Mouse (Mus musculus): ENCODE results near the gene Chil1.

The Chil1 gene

DNA sequence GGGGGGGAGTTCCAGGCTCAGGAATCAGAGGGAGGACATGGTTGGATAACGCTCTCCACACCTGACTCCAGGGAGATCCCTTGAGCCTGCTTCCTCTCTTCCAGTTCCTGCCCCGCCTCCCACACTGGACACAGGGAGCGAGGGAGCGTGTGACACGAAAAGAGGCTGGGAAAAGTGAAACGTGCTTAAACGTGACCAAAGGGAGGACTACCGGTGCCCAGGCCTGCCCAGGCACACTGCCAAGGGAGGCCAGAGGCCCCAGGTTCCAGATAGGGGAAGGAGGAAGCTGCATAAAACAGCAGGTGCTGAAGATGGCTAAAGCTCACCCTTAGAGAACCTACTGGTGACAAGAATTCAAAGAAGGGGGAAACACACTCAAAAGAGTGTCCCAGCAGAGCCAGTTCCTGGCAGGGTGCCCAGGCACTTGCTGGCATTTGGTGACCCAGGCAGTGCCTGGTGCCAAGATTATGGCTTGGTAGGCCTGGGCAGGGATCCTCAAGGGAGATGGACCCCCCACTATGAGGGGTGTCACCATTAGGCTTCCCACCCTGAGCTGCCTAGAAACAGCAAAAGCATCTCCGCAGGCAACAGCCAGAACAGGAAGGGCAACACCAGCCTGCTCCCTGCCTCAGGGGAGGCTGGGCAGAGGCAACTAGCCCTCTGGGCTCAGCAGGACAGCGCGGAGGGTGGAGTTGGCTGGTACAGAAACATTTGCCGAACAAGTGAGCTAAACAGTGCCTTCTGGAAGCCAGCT, 51.0 kb downstream of the Chil1 start:
- DNase-seq: peak; percentile 35

DNA sequence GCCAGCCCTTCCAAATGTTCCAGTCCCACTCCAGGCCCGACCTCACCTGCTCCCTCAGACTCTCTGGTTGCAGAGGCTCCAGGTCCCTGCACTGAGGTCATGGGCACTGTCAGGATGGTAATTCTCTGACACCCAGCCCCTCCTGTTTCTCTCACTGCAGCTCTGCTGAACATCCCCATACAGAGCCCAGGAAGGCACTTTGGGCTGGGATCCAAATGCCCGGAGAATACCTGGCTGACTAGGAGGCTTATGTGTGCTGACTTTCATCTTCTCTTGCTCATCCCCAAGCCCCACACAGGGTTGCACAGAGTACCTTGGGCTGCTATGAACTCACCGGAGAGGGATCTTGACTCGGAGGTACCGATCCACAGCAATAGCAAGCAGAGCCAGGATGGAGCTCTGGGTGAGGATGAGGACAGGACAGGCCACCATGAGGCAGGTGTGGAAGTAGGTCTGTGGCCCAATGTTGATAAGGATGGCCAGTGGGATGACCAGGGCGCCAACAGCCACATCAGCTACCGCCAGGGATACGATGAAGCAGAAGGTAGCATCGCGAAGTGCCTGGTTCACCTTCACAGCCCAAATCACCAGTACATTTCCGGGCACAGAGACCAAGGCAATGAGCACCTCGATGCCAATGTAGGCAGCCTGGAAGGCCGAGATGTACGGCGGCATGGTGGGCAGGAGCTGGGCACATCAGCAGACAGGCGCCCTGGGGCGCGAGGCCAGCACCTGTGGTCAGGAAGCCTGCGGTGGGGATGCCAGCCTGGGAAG, 51.9 kb downstream of the Chil1 start:
- DNase-seq: no peak

GRCm38 (mm10) chr1:134234455-134235390, 52.7 kb downstream of the Chil1 start:
- DNase-seq: no peak

GRCm38 (mm10) chr1:134235391-134235921, 53.5 kb downstream of the Chil1 start, which contains the start of gene Adora1:
Gene Adora1 (minus strand): TSS chr1:134235431.
- DNase-seq: no peak

- no peak for DNase-seq
Observed at GRCm38 (mm10) chr1:134236142-134236541, 54.2 kb downstream of the Chil1 start.

GRCm38 (mm10) chr1:134237438-134237837, 55.5 kb downstream of the Chil1 start:
- no peak for DNase-seq

All from lung, postnatal 14 days (tissue).